Mouse (Mus musculus): ENCODE results near the gene Ptprf. TPM values are rescaled to one million over a fixed set of nuclear protein-coding genes. Genes with fewer than 3 reads are reported as not detected.

Ptprf gene
- total and polyA plus RNA-seq, 3 experiments: 5.8 to 7.8 (median 6.3) TPM

- H3K27ac ChIP-seq: no peak overlapping the region
- WGBS: 3% methylated on average over 39 of the region's 39 CpGs
- DNase-seq: peak; percentile 57 to 67
Measured at GRCm38 (mm10) chr4:118260551-118261267, 30.5 kb downstream of the Ptprf start.

GRCm38 (mm10) chr4:118259782-118260463 lies 31.3 kb downstream of the Ptprf start:
- intact Hi-C loops (cut with DNase I): no loop called here
- no peaks in the 10 kb centered on the region for H3K4me1 ChIP-seq (ENCODE audit: control insufficient read depth, insufficient read depth, low read length)
- no peaks in the 10 kb centered on the region for H3K27me3 ChIP-seq (ENCODE audit: control insufficient read depth, insufficient read depth, low read length)
- no peaks in the 10 kb centered on the region for H3K79me2 ChIP-seq (replicated peaks; ENCODE audit: control insufficient read depth, insufficient read depth, low read length)
- no peak overlapping the region for H3K9ac ChIP-seq (ENCODE audit: low read depth, low read length)
- no peak overlapping the region for H3K4me3 ChIP-seq
- no peak for DNase-seq
- H3K36me3 ChIP-seq (ENCODE audit: control insufficient read depth, insufficient read depth, low read length): no peaks in the 10 kb centered on the region
- 78% methylated on average over 8 of the region's 8 CpGs for WGBS
- no peak overlapping the region for H3K27ac ChIP-seq
- no peak for TF ChIP-seq CTCF (IDR thresholded peaks at IDR 0.05)
- TF ChIP-seq EP300 (IDR thresholded peaks at IDR 0.05; ENCODE audit: insufficient read depth, low read depth, low read length): no peak
- TF ChIP-seq POLR2A (IDR thresholded peaks at IDR 0.05; ENCODE audit: insufficient read depth, low read depth, low read length): no peak

More at GRCm38 (mm10) chr4:118260551-118261267, 30.5 kb downstream of the Ptprf start:
- Histone ChIP-seq H3K27me3 (ENCODE audit: control insufficient read depth, insufficient read depth, low read length) (no peaks in the 10 kb centered on the region), H3K4me1 (ENCODE audit: control insufficient read depth, insufficient read depth, low read length) (no peaks in the 10 kb centered on the region), H3K79me2 (replicated peaks; ENCODE audit: control insufficient read depth, insufficient read depth, low read length) (no peaks in the 10 kb centered on the region), H3K9ac (ENCODE audit: low read depth, low read length) (peak overlapping the region; percentile 27; the same call in 1 of the 2 replicates), H3K4me3 (peak overlapping the region; percentile 43), H3K36me3 (ENCODE audit: control insufficient read depth, insufficient read depth, low read length) (no peaks in the 10 kb centered on the region)
- TF ChIP-seq POLR2A (IDR thresholded peaks at IDR 0.05; ENCODE audit: insufficient read depth, low read depth, low read length): no peak
- TF ChIP-seq EP300 (IDR thresholded peaks at IDR 0.05; ENCODE audit: insufficient read depth, low read depth, low read length): no peak
- no peak for TF ChIP-seq CTCF (IDR thresholded peaks at IDR 0.05)
- intact Hi-C loops (cut with DNase I): no loop called here

- 82% methylated on average over 5 of the region's 5 CpGs for WGBS
- no peak overlapping the region for H3K4me3 ChIP-seq
- no peaks in the 10 kb centered on the region for H3K79me2 ChIP-seq (replicated peaks; ENCODE audit: control insufficient read depth, insufficient read depth, low read length)
- no peak for DNase-seq
- intact Hi-C loops (cut with DNase I): no loop called here
- no peak overlapping the region for H3K9ac ChIP-seq (ENCODE audit: low read depth, low read length)
- H3K4me1 ChIP-seq (ENCODE audit: control insufficient read depth, insufficient read depth, low read length): no peaks in the 10 kb centered on the region
- H3K36me3 ChIP-seq (ENCODE audit: control insufficient read depth, insufficient read depth, low read length): no peaks in the 10 kb centered on the region
- H3K27ac ChIP-seq: no peak overlapping the region
- TF ChIP-seq POLR2A (IDR thresholded peaks at IDR 0.05; ENCODE audit: insufficient read depth, low read depth, low read length) (no peak), CTCF (IDR thresholded peaks at IDR 0.05) (no peak), EP300 (IDR thresholded peaks at IDR 0.05; ENCODE audit: insufficient read depth, low read depth, low read length) (no peak)
- H3K27me3 ChIP-seq (ENCODE audit: control insufficient read depth, insufficient read depth, low read length): no peaks in the 10 kb centered on the region
Measured at GRCm38 (mm10) chr4:118257977-118258376, 33.2 kb downstream of the Ptprf start.

GRCm38 (mm10) chr4:118257416-118257815 lies 33.8 kb downstream of the Ptprf start:
- DNase-seq: no peak
- intact Hi-C loops (cut with DNase I): no loop called here
- H3K36me3 ChIP-seq (ENCODE audit: control insufficient read depth, insufficient read depth, low read length): no peaks in the 10 kb centered on the region
- WGBS: 78% methylated on average over 10 of the region's 10 CpGs
- H3K9ac ChIP-seq (ENCODE audit: low read depth, low read length): no peak overlapping the region
- no peak overlapping the region for H3K27ac ChIP-seq
- no peak overlapping the region for H3K4me3 ChIP-seq
- H3K79me2 ChIP-seq (replicated peaks; ENCODE audit: control insufficient read depth, insufficient read depth, low read length): no peaks in the 10 kb centered on the region
- TF ChIP-seq EP300 (IDR thresholded peaks at IDR 0.05; ENCODE audit: insufficient read depth, low read depth, low read length): no peak
- TF ChIP-seq POLR2A (IDR thresholded peaks at IDR 0.05; ENCODE audit: insufficient read depth, low read depth, low read length): no peak
- no peak for TF ChIP-seq CTCF (IDR thresholded peaks at IDR 0.05)
- no peaks in the 10 kb centered on the region for H3K4me1 ChIP-seq (ENCODE audit: control insufficient read depth, insufficient read depth, low read length)
- H3K27me3 ChIP-seq (ENCODE audit: control insufficient read depth, insufficient read depth, low read length): no peaks in the 10 kb centered on the region

DNA sequence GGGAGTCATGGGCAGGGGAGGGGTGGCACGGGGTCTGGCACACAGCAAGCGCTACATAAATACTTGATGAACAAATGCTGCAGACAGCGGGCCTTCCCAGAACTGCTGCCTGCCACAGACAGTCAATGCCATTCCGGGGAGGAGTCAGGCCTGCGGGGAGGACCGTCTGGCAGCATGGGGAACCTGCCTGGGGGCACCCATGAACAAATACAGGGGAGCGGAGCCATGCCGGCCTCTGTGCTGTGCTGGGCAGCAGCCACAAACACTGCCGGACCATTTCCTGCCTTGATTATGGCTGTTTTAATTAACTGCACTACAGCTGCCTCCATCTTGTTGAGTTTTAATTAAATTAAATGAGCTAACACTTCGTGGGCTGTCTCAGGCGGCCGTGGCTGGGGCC lies 35.0 kb downstream of the Ptprf start:
- H3K9ac ChIP-seq (ENCODE audit: low read depth, low read length): no peak overlapping the region
- H3K27ac ChIP-seq: no peak overlapping the region
- no peak for DNase-seq
- no peak for TF ChIP-seq POLR2A (IDR thresholded peaks at IDR 0.05; ENCODE audit: insufficient read depth, low read depth, low read length)
- TF ChIP-seq EP300 (IDR thresholded peaks at IDR 0.05; ENCODE audit: insufficient read depth, low read depth, low read length): no peak
- no peak for TF ChIP-seq CTCF (IDR thresholded peaks at IDR 0.05)
- H3K4me1 ChIP-seq (ENCODE audit: control insufficient read depth, insufficient read depth, low read length): no peaks in the 10 kb centered on the region
- no peaks in the 10 kb centered on the region for H3K79me2 ChIP-seq (replicated peaks; ENCODE audit: control insufficient read depth, insufficient read depth, low read length)
- intact Hi-C loops (cut with DNase I): no loop called here
- H3K36me3 ChIP-seq (ENCODE audit: control insufficient read depth, insufficient read depth, low read length): no peaks in the 10 kb centered on the region
- WGBS: 84% methylated on average over 12 of the region's 12 CpGs
- H3K4me3 ChIP-seq: no peak overlapping the region
- no peaks in the 10 kb centered on the region for H3K27me3 ChIP-seq (ENCODE audit: control insufficient read depth, insufficient read depth, low read length)

- 82% methylated on average over 5 of the region's 5 CpGs for WGBS
- DNase-seq: no peak
- intact Hi-C loops (cut with DNase I): no loop called here
- no peak overlapping the region for H3K27ac ChIP-seq
- no peaks in the 10 kb centered on the region for H3K36me3 ChIP-seq (ENCODE audit: control insufficient read depth, insufficient read depth, low read length)
- TF ChIP-seq CTCF (IDR thresholded peaks at IDR 0.05) (no peak), EP300 (IDR thresholded peaks at IDR 0.05; ENCODE audit: insufficient read depth, low read depth, low read length) (no peak), POLR2A (IDR thresholded peaks at IDR 0.05; ENCODE audit: insufficient read depth, low read depth, low read length) (no peak)
- no peaks in the 10 kb centered on the region for H3K79me2 ChIP-seq (replicated peaks; ENCODE audit: control insufficient read depth, insufficient read depth, low read length)
- H3K27me3 ChIP-seq (ENCODE audit: control insufficient read depth, insufficient read depth, low read length): no peaks in the 10 kb centered on the region
- H3K4me3 ChIP-seq: no peak overlapping the region
- H3K9ac ChIP-seq (ENCODE audit: low read depth, low read length): no peak overlapping the region
- H3K4me1 ChIP-seq (ENCODE audit: control insufficient read depth, insufficient read depth, low read length): no peaks in the 10 kb centered on the region
Measured at GRCm38 (mm10) chr4:118254953-118255352, 36.3 kb downstream of the Ptprf start.

Data from heart, adult 2 months (tissue).